Mouse (Mus musculus) CD4-positive helper T cell, adult 2 months (primary cell): ENCODE data around the gene Pagr1a.
A peak's percentile ranks its signal among the peaks of the same experiment; 100 is the strongest.

Source experiments
- DNase-seq: peaks from one replicate; pipeline ENCODE4 v3.0.0-alpha.2; 2012; ENCODE audit warnings: low read depth, missing footprints, low spot score

Gene Pagr1a

GRCm38 (mm10) chr7:127016971-127017949, at the start of gene Pagr1a:
Gene Pagr1a (minus strand): TSS chr7:127017352.
- DNase-seq: peak; percentile 99

GRCm38 (mm10) chr7:127066317-127066716, 49.2 kb upstream of the Pagr1a start:
- DNase-seq: no peak

GRCm38 (mm10) chr7:127065538-127065937, 48.4 kb upstream of the Pagr1a start:
- no peak for DNase-seq

GRCm38 (mm10) chr7:127055026-127055585, 38.0 kb upstream of the Pagr1a start:
- peak; percentile 31 for DNase-seq

GRCm38 (mm10) chr7:127041851-127042672, 24.9 kb upstream of the Pagr1a start, which contains the start of gene Kif22:
Gene Kif22 (minus strand): TSS chr7:127042471.
- DNase-seq: peak; percentile 87

GRCm38 (mm10) chr7:127031244-127031643, 14.1 kb upstream of the Pagr1a start:
- DNase-seq: peak; percentile 49

- DNase-seq: no peak
Measured at GRCm38 (mm10) chr7:127030172-127030571, 13.0 kb upstream of the Pagr1a start.

GRCm38 (mm10) chr7:127027885-127028284, 10.7 kb upstream of the Pagr1a start:
- no peak for DNase-seq

- DNase-seq: peak; percentile 100
Measured at GRCm38 (mm10) chr7:127026984-127027726, 10.0 kb upstream of the Pagr1a start, which contains the start of gene Maz. Gene Maz (minus strand): TSS chr7:127027037.

- no peak for DNase-seq
Measured at GRCm38 (mm10) chr7:127026616-127026983, 9.4 kb upstream of the Pagr1a start.

- peak; percentile 80 for DNase-seq
Measured at GRCm38 (mm10) chr7:127026161-127026600, 9.0 kb upstream of the Pagr1a start.

GRCm38 (mm10) chr7:127025556-127026160, 8.5 kb upstream of the Pagr1a start:
- peak; percentile 76 for DNase-seq

- DNase-seq: peak; percentile 88
Measured at GRCm38 (mm10) chr7:127024755-127025555, 7.8 kb upstream of the Pagr1a start.

- peak; percentile 79 for DNase-seq
Measured at GRCm38 (mm10) chr7:127023896-127024690, 6.9 kb upstream of the Pagr1a start.

GRCm38 (mm10) chr7:127023272-127023691, 6.1 kb upstream of the Pagr1a start:
- no peak for DNase-seq

GRCm38 (mm10) chr7:127022528-127023271, 5.5 kb upstream of the Pagr1a start:
- DNase-seq: no peak

- DNase-seq: no peak
Measured at GRCm38 (mm10) chr7:127021563-127022527, 4.7 kb upstream of the Pagr1a start.
